Mouse (Mus musculus) small intestine, adult 2 months (tissue): ENCODE measurements around the gene Syt16.

Experiments used
- CTCF ChIP-seq: fragments of 200-500 bp; IDR thresholded peaks from 2 replicates; pipeline ENCODE4 v1.5.1; 2012; ENCODE audit warnings: low read depth, mild to moderate bottlenecking, control low read depth, inconsistent platforms, low read length, moderate library complexity, mixed read lengths; ENCODE audit not compliant: insufficient replicate concordance, insufficient read length; ENCODE audit errors: extremely low read depth
- POLR2A ChIP-seq: fragments of 200-500 bp; IDR thresholded peaks from 2 replicates; pipeline ENCODE4 v1.6.1; 2012; ENCODE audit warnings: low read depth, mild to moderate bottlenecking, control low read depth, inconsistent platforms, low read length, moderate library complexity

DNA sequence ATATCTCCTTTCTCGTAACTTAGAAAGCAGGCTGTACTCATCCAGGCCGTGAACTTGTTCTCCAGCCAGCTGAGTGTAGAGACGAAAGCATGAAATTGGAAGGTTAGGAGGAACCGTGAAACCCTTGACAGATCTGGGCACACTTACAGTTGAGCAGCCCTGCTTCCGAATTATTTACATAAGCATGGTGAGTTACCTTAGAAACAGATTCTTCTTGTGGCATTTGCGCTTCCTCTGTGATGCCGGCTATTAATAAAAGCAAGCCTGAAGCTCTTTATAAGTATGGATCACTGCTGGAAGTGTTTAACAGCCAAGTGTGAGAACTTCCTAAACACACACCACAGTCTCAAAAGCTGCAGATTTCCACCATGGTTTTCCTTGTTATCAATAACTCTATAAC lies 144.7 kb downstream of the Syt16 start:
- TF ChIP-seq POLR2A (no peak), CTCF (no peak)
